Mouse (Mus musculus) ES-CJ7 (cell line): ENCODE measurements around the gene Rc3h1.
"Not testable (repeated sequence)": the region's sequence is repeated elsewhere in the genome, so short reads cannot be mapped to it uniquely, and the experiment has no call there.

ENCODE experiments used
- DNase-seq: peaks from one replicate; pipeline ENCODE4 v3.0.0; 2011; ENCODE audit warnings: low read depth, low spot score

Rc3h1 gene

GRCm38 (mm10) chr1:160963199-160963598, 57.0 kb downstream of the Rc3h1 start:
- no peak for DNase-seq

- no peak for DNase-seq
Observed at GRCm38 (mm10) chr1:160967268-160967667, 61.0 kb downstream of the Rc3h1 start.

GRCm38 (mm10) chr1:160968643-160969042, 62.4 kb downstream of the Rc3h1 start:
- no peak for DNase-seq

- no peak for DNase-seq
Observed at GRCm38 (mm10) chr1:160978071-160978735, 72.0 kb downstream of the Rc3h1 start, which contains the start of gene Serpinc1. Gene Serpinc1 (plus strand): TSS chr1:160978585.

- no peak for DNase-seq
Observed at GRCm38 (mm10) chr1:160980021-160980420, 73.8 kb downstream of the Rc3h1 start.

GRCm38 (mm10) chr1:160980537-160981234, 74.5 kb downstream of the Rc3h1 start:
- DNase-seq = no peak

GRCm38 (mm10) chr1:160981337-160981736, 75.1 kb downstream of the Rc3h1 start:
- no peak for DNase-seq

- no peak for DNase-seq
Observed at GRCm38 (mm10) chr1:160982887-160983286, 76.7 kb downstream of the Rc3h1 start.

- DNase-seq = not testable (repeated sequence)
Observed at GRCm38 (mm10) chr1:160984731-160985130, 78.5 kb downstream of the Rc3h1 start.

- no peak for DNase-seq
Observed at GRCm38 (mm10) chr1:160985477-160985876, 79.3 kb downstream of the Rc3h1 start.

- DNase-seq = no peak
Observed at GRCm38 (mm10) chr1:160986881-160987635, 80.8 kb downstream of the Rc3h1 start.

GRCm38 (mm10) chr1:160989395-160989794, 83.2 kb downstream of the Rc3h1 start:
- DNase-seq = peak; percentile 37

GRCm38 (mm10) chr1:160993851-160994250, 87.6 kb downstream of the Rc3h1 start:
- DNase-seq = no peak

GRCm38 (mm10) chr1:161004942-161005341, 98.7 kb downstream of the Rc3h1 start:
- DNase-seq = no peak

- DNase-seq = peak; percentile 42
Observed at GRCm38 (mm10) chr1:161005526-161005925, 99.3 kb downstream of the Rc3h1 start.

GRCm38 (mm10) chr1:161006471-161006870, 100.3 kb downstream of the Rc3h1 start:
- peak; percentile 28 for DNase-seq

- no peak for DNase-seq
Observed at GRCm38 (mm10) chr1:161008038-161008437, 101.8 kb downstream of the Rc3h1 start.

- no peak for DNase-seq
Observed at GRCm38 (mm10) chr1:161010436-161010835, 104.2 kb downstream of the Rc3h1 start.

GRCm38 (mm10) chr1:161016378-161016777, 110.2 kb downstream of the Rc3h1 start:
- DNase-seq = no peak

GRCm38 (mm10) chr1:161020051-161020450, 113.8 kb downstream of the Rc3h1 start:
- DNase-seq = no peak
